Mouse (Mus musculus): ENCODE measurements around the gene Slf2. TPM values are rescaled to one million over a fixed set of nuclear protein-coding genes. Genes with fewer than 3 reads are reported as not detected.
A peak's percentile ranks its signal among the peaks of the same experiment; 100 is the strongest.

The Slf2 gene
- polyA plus RNA-seq, 1 experiment from 2014 or later: 30.3 TPM

DNA sequence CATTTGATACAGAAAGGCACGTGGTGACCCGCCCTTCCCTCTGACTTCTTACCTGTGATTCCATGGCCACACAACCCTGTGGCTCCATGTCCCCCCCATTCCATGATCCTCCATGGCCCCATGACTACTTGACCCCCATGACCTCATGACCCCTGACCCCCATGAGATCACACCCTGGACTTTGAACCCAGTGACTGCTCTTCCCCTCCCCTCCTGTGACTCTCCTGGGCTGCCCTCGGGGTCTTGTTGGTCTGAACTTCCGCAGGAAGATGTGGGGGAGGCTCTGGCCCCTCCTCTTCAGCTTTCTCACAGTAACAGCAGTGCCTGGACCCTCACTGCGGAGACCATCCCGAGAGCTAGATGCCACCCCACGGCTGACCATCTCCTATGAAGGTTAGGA is 61.3 kb downstream of the Slf2 start:
- ATAC-seq: no peak
- Histone ChIP-seq H3K4me1 (ENCODE audit: control insufficient read depth, insufficient read depth, low read length) (peaks cover 16% of the 10 kb centered on the region), H3K9ac (ENCODE audit: low read depth, low read length) (no peak overlapping the region), H3K9me3 (replicated peaks; ENCODE audit: control insufficient read depth, low read length, poor library complexity, severe bottlenecking) (no peaks in the 10 kb centered on the region), H3K36me3 (ENCODE audit: control insufficient read depth, insufficient read depth, low read length) (peaks cover 7% of the 10 kb centered on the region), H3K27me3 (ENCODE audit: control insufficient read depth, insufficient read depth, low read depth, low read length) (no peaks in the 10 kb centered on the region), H3K27ac (ENCODE audit: low read length) (no peak overlapping the region), H3K4me3 (ENCODE audit: low read depth, low read length) (no peak overlapping the region), H3K4me2 (ENCODE audit: low read length) (no peak overlapping the region)
- 60% methylated on average over 7 of the region's 7 CpGs for WGBS

DNA sequence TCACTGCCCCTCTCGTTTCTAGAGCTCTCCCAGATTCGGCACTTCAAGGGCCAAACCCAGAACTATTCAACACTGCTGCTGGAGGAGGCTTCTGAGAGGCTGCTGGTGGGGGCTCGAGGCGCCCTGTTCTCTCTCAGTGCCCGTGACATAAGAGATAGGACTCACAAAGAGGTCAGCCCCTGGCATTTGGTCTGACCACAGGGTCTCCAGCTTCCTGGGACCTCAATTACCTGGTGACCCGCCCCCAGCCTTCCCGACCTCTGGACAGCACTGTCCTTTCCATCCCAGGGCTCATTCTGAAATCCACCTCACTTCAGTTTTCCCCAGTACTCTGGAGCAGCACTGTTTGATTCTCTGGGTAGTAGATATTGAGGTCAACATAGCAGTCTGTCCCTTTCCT is 61.8 kb downstream of the Slf2 start:
- Histone ChIP-seq H3K4me3 (ENCODE audit: low read depth, low read length) (no peak overlapping the region), H3K9me3 (replicated peaks; ENCODE audit: control insufficient read depth, low read length, poor library complexity, severe bottlenecking) (no peaks in the 10 kb centered on the region), H3K36me3 (ENCODE audit: control insufficient read depth, insufficient read depth, low read length) (peaks cover 10% of the 10 kb centered on the region), H3K27ac (ENCODE audit: low read length) (no peak overlapping the region), H3K4me2 (ENCODE audit: low read length) (no peak overlapping the region), H3K9ac (ENCODE audit: low read depth, low read length) (no peak overlapping the region), H3K4me1 (ENCODE audit: control insufficient read depth, insufficient read depth, low read length) (peaks cover 16% of the 10 kb centered on the region), H3K27me3 (ENCODE audit: control insufficient read depth, insufficient read depth, low read depth, low read length) (no peaks in the 10 kb centered on the region)
- ATAC-seq: no peak
- 74% methylated on average over 7 of the region's 7 CpGs for WGBS

DNA sequence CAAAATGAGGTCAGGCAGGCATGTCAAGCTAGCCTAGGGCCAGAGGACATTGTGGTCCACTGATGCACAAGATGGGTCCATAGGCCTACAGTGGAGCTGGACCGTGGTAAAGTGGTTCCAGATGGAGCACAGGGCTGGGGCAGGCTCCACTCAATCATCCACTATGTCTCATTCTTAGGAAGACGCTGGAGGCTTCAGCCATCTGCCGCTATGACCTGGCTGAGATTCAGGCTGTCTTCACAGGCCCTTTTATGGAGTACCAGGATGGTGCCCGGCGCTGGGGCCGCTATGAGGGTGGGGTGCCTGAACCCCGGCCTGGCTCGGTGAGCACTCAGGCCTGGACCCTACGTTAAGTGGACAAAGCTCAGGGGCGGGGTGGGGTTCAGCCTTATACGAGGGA is 66.8 kb downstream of the Slf2 start:
- Histone ChIP-seq H3K9ac (ENCODE audit: low read depth, low read length) (no peak overlapping the region), H3K27me3 (ENCODE audit: control insufficient read depth, insufficient read depth, low read depth, low read length) (no peaks in the 10 kb centered on the region), H3K4me1 (ENCODE audit: control insufficient read depth, insufficient read depth, low read length) (no peaks in the 10 kb centered on the region), H3K36me3 (ENCODE audit: control insufficient read depth, insufficient read depth, low read length) (peaks cover 40% of the 10 kb centered on the region), H3K27ac (ENCODE audit: low read length) (no peak overlapping the region), H3K9me3 (replicated peaks; ENCODE audit: control insufficient read depth, low read length, poor library complexity, severe bottlenecking) (no peaks in the 10 kb centered on the region), H3K4me2 (ENCODE audit: low read length) (no peak overlapping the region), H3K4me3 (ENCODE audit: low read depth, low read length) (no peak overlapping the region)
- no peak for ATAC-seq
- 88% methylated on average over 11 of the region's 11 CpGs for WGBS

DNA sequence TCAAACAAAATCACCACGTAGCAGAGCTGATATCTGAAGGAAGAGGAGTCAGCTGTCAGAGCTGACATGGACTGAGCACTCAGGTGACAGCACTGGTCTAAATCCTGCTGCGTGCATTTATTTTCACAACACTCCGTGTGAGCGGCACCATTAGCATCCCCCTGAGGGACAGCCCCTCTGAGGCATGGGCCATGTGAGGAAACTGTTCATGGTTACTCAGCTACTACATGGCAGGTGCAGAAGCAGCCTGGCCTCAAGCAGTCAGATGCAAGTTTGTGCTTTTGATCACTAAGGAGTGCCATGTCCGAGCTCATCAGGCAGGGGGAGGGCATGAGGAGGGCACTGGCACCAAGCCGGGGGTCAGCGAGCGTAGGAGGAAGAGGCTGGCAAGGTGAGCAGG is 68.7 kb downstream of the Slf2 start:
- Histone ChIP-seq H3K9ac (ENCODE audit: low read depth, low read length) (no peak overlapping the region), H3K4me1 (ENCODE audit: control insufficient read depth, insufficient read depth, low read length) (no peaks in the 10 kb centered on the region), H3K36me3 (ENCODE audit: control insufficient read depth, insufficient read depth, low read length) (peaks cover 42% of the 10 kb centered on the region), H3K4me2 (ENCODE audit: low read length) (no peak overlapping the region), H3K27me3 (ENCODE audit: control insufficient read depth, insufficient read depth, low read depth, low read length) (no peaks in the 10 kb centered on the region), H3K9me3 (replicated peaks; ENCODE audit: control insufficient read depth, low read length, poor library complexity, severe bottlenecking) (no peaks in the 10 kb centered on the region), H3K27ac (ENCODE audit: low read length) (no peak overlapping the region), H3K4me3 (ENCODE audit: low read depth, low read length) (no peak overlapping the region)
- ATAC-seq: no peak
- WGBS: 87% methylated on average over 8 of the region's 8 CpGs

DNA sequence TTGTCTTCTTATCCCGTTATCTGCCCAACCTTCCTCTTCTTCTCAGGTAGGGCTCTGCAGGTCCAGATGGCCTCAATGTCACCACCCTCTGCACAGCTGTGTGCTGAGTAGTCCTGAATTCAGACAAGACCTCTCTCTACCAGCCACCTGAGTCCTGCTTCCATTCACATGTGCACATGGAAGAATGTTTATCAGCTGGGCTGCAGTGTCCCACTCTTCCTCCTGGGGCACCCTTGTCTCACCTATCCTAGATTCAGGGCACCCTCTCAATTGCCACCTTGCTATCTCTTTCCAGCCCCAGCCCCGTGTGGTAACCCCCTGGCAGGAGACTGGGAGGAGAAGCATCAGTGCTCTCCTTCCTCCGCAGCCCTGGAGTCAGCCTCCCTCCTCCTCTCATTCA is 71.3 kb downstream of the Slf2 start:
- H3K36me3 ChIP-seq (ENCODE audit: control insufficient read depth, insufficient read depth, low read length): peaks cover 39% of the 10 kb centered on the region
- WGBS: 67% methylated on average over 3 of the region's 3 CpGs
- ATAC-seq: no peak

DNA sequence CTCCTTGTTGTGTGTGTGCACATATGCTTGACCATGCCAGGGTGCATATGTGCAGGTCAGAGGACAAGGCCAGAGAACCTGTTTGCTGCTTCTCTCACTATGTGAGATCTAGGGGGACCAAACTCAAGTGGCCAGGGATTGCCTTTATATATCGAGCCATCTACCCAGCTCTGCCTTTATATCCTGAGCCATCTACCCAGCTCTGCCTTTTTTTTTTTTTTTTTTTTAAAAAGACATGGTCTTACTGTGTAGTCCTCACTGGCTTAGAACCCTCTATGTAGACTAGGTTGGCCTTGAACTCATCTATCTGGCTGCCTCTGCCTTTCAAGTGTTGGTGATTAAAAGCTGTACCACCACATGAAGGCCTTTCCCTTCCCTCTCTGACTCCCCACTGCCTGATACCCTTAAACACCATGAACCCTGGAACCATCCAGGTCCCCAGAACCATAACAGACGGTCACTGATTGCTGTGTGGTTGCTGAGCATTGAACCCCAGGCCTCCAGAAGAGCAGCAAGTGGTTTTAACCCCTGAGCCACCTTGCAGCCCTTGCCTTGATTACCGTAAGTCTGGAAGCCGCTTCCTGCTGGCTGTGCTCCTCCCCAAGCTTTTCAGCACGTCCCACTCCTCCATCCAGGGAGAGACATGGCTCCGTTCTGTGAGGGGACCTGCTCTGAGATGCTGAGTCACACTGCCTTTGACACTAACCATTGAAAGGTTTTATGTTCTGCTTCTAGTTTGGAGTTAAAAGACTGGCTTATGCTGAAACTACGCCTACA is 73.0 kb downstream of the Slf2 start:
- peaks cover 15% of the 10 kb centered on the region for H3K4me1 ChIP-seq (ENCODE audit: control insufficient read depth, insufficient read depth, low read length)
- no peak overlapping the region; the same call in 1 of the 2 replicates for H3K9ac ChIP-seq (ENCODE audit: low read depth, low read length)
- no peak overlapping the region for H3K4me3 ChIP-seq (ENCODE audit: low read depth, low read length)
- no peaks in the 10 kb centered on the region for H3K27me3 ChIP-seq (ENCODE audit: control insufficient read depth, insufficient read depth, low read depth, low read length)
- no peak for ATAC-seq
- no peak overlapping the region for H3K4me2 ChIP-seq (ENCODE audit: low read length)
- no peak overlapping the region for H3K27ac ChIP-seq (ENCODE audit: low read length)
- H3K9me3 ChIP-seq (replicated peaks; ENCODE audit: control insufficient read depth, low read length, poor library complexity, severe bottlenecking): no peaks in the 10 kb centered on the region
- 84% methylated on average over 7 of the region's 7 CpGs for WGBS
- H3K36me3 ChIP-seq (ENCODE audit: control insufficient read depth, insufficient read depth, low read length): peaks cover 23% of the 10 kb centered on the region

More for the DNA sequence above, 71.3 kb downstream of the Slf2 start:
- Histone ChIP-seq H3K9ac (ENCODE audit: low read depth, low read length) (no peak overlapping the region), H3K27me3 (ENCODE audit: control insufficient read depth, insufficient read depth, low read depth, low read length) (no peaks in the 10 kb centered on the region), H3K9me3 (replicated peaks; ENCODE audit: control insufficient read depth, low read length, poor library complexity, severe bottlenecking) (no peaks in the 10 kb centered on the region), H3K4me3 (ENCODE audit: low read depth, low read length) (no peak overlapping the region), H3K4me2 (ENCODE audit: low read length) (no peak overlapping the region), H3K4me1 (ENCODE audit: control insufficient read depth, insufficient read depth, low read length) (peaks cover 13% of the 10 kb centered on the region), H3K27ac (ENCODE audit: low read length) (no peak overlapping the region)

DNA sequence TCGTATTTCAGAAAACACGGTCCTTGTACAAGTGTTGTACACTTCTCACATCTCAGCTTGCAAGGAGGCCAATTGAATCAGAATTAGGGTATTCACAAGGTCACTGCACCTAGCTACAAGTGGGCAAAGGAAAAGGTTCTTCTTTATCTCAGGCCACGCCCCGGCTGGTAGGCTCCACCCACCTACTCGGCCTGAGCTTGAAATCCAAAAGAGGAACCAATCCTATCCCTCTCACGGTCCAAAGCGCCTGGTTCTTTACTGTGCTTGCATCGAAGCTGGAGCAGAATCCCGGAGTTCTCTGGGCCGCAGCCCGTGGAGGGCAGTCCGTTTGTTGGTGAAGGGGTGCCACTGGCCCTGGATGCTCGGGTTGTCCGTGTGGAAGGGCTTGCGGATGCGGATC is 74.5 kb downstream of the Slf2 start, which contains the start of gene Twnk:
Gene Twnk, plus strand, starts transcription at position 220 of the 400 bp plus-strand sequence.
- H3K4me2 ChIP-seq (ENCODE audit: low read length): peak within 1 kb of the TSS; percentile 87
- H3K36me3 ChIP-seq (ENCODE audit: control insufficient read depth, insufficient read depth, low read length): peaks cover 19% of the 10 kb centered on the region
- H3K27me3 ChIP-seq (ENCODE audit: control insufficient read depth, insufficient read depth, low read depth, low read length): no peaks in the 10 kb centered on the region
- peak within 1 kb of the TSS; percentile 94 for H3K4me3 ChIP-seq (ENCODE audit: low read depth, low read length)
- WGBS: 8% methylated on average over 16 of the region's 16 CpGs
- peak within 1 kb of the TSS; percentile 87 for H3K27ac ChIP-seq (ENCODE audit: low read length)
- H3K4me1 ChIP-seq (ENCODE audit: control insufficient read depth, insufficient read depth, low read length): peaks cover 15% of the 10 kb centered on the region
- ATAC-seq: no peak
- peak within 1 kb of the TSS; percentile 91 for H3K9ac ChIP-seq (ENCODE audit: low read depth, low read length)
- no peaks in the 10 kb centered on the region for H3K9me3 ChIP-seq (replicated peaks; ENCODE audit: control insufficient read depth, low read length, poor library complexity, severe bottlenecking)

DNA sequence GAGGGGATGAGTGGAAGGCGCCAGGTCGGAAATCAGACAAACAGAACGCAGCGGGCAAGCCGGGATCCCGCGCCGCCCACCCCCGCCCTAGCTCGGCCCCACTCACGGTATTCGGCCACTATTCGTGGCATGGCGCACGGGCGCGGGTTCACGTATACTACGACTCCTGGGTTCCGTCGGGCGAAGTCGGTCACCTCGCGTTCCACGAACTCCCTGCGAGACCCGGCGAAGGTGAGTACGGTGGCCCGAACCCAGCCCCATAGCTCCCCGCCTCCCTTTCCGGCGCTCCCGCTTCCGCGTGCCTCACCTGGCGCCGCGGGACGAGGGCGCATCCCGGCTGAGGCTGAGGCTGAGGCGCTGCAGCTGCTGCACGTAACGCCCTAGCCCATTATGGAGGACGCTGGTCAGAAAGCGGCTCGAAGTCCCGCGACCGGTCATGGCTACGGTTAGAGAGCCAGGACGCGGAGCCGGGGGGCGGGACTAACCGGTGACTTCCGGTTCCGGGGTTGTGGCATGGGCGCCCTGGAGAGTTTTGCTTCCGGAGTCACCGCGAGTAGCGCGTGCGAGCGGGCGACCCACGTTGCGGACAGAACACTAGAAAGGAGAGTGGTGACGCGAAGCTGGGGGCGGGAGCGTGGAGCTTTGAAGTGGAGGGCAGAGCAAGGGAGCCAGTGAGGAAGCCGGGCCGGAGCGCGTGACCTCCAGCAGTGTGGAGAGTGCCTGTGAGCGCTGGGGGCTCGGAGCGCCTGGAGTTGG is 75.2 kb downstream of the Slf2 start, which contains the start of gene Mrpl43:
Gene Mrpl43, minus strand, starts transcription at position 486 of the 756 bp plus-strand sequence.
- Histone ChIP-seq H3K9me3 (replicated peaks; ENCODE audit: control insufficient read depth, low read length, poor library complexity, severe bottlenecking) (no peaks in the 10 kb centered on the region), H3K36me3 (ENCODE audit: control insufficient read depth, insufficient read depth, low read length) (peaks cover 14% of the 10 kb centered on the region), H3K4me2 (ENCODE audit: low read length) (peak within 1 kb of the TSS; percentile 87), H3K4me3 (ENCODE audit: low read depth, low read length) (peak within 1 kb of the TSS; percentile 94), H3K27ac (ENCODE audit: low read length) (peak within 1 kb of the TSS; percentile 87), H3K4me1 (ENCODE audit: control insufficient read depth, insufficient read depth, low read length) (peaks cover 15% of the 10 kb centered on the region), H3K9ac (ENCODE audit: low read depth, low read length) (peak within 1 kb of the TSS; percentile 91), H3K27me3 (ENCODE audit: control insufficient read depth, insufficient read depth, low read depth, low read length) (no peaks in the 10 kb centered on the region)
- peak; percentile 93 for ATAC-seq
- under 1% methylated on average over 77 of the region's 82 CpGs for WGBS

DNA sequence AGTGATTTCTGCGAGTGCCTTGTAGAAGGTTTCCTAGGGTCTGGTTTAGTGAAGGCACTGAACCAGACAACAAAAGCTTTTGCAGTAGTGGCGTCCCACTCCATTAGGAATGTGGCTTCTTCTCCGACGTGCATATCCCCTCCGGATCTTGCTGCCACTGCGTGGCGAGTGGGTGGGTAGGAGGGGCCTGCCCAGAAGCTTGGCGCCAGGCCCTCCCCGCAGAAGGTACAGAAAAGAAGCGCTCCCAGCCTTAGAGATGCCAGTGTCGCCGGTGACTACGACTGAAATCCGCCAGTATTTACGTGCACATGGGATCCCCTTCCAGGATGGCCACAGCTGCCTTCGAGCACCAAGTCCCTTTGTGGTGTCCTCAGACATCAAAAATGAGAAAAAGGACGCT is 76.1 kb downstream of the Slf2 start:
- H3K4me3 ChIP-seq (ENCODE audit: low read depth, low read length): peak overlapping the region; percentile 94
- peak overlapping the region; percentile 87 for H3K4me2 ChIP-seq (ENCODE audit: low read length)
- peak overlapping the region; percentile 87 for H3K27ac ChIP-seq (ENCODE audit: low read length)
- 41% methylated on average over 17 of the region's 17 CpGs for WGBS
- peak overlapping the region; percentile 91 for H3K9ac ChIP-seq (ENCODE audit: low read depth, low read length)
- H3K4me1 ChIP-seq (ENCODE audit: control insufficient read depth, insufficient read depth, low read length): peaks cover 15% of the 10 kb centered on the region
- ATAC-seq: no peak
- H3K9me3 ChIP-seq (replicated peaks; ENCODE audit: control insufficient read depth, low read length, poor library complexity, severe bottlenecking): no peaks in the 10 kb centered on the region
- H3K27me3 ChIP-seq (ENCODE audit: control insufficient read depth, insufficient read depth, low read depth, low read length): no peaks in the 10 kb centered on the region
- H3K36me3 ChIP-seq (ENCODE audit: control insufficient read depth, insufficient read depth, low read length): peaks cover 14% of the 10 kb centered on the region

All from midbrain, embryonic 16.5 days (tissue).